In genomic region chr2:77519341-77519740, GRCm38 (mm10) we compare ENCODE assay signal across 8 mouse cellular contexts.
DNase-seq lines count a peak whose midpoint lies in the region; ATAC-seq lines count a peak whose summit lies in the region.

No protein-coding gene starts in this region.

- H3K4me3 ChIP-seq in brown adipose tissue, adult 24 weeks (ENCODE audit: insufficient read depth, low read depth, low read length), result peak overlapping the region; percentile 61
- H3K4me3 ChIP-seq in heart, embryonic 15.5 days, result peak overlapping the region; percentile 52
- H3K4me3 ChIP-seq in midbrain, embryonic 14.5 days (replicated peaks; ENCODE audit: low read depth, low read length), result peak overlapping the region; percentile 24

- peak overlapping the region; percentile 40 for H3K9ac ChIP-seq in heart, embryonic 15.5 days
- H3K9ac ChIP-seq in midbrain, embryonic 14.5 days (replicated peaks; ENCODE audit: low read length), result peak overlapping the region; percentile 7; the same call in 1 of the 2 replicates

- no peak overlapping the region for H3K27ac ChIP-seq in brown adipose tissue, adult 24 weeks (replicated peaks; ENCODE audit: low read depth, low read length)
- H3K27ac ChIP-seq in heart, embryonic 15.5 days, result peak overlapping the region; percentile 61
- H3K27ac ChIP-seq in midbrain, embryonic 14.5 days (replicated peaks; ENCODE audit: low read depth, low read length), result no peak overlapping the region

- peak overlapping the region; percentile 71 for H3K4me2 ChIP-seq in heart, embryonic 15.5 days
- peak overlapping the region; percentile 56 for H3K4me2 ChIP-seq in midbrain, embryonic 14.5 days (ENCODE audit: low read length)

- no peaks in the 10 kb centered on the region for H3K36me3 ChIP-seq in heart, embryonic 15.5 days
- no peaks in the 10 kb centered on the region for H3K36me3 ChIP-seq in midbrain, embryonic 14.5 days (ENCODE audit: control insufficient read depth, insufficient read depth, low read length)

- no peaks in the 10 kb centered on the region for H3K4me1 ChIP-seq in brown adipose tissue, adult 24 weeks (ENCODE audit: control insufficient read depth, insufficient read depth, insufficient read length, low read length)
- H3K4me1 ChIP-seq in heart, embryonic 15.5 days (replicated peaks), result peaks cover 4% of the 10 kb centered on the region
- peaks cover 4% of the 10 kb centered on the region; the same call in 1 of the 2 replicates for H3K4me1 ChIP-seq in midbrain, embryonic 14.5 days (ENCODE audit: control insufficient read depth, insufficient read depth, low read length)

- DNase-seq in cerebellum, postnatal 10 days, result peak; percentile 37 to 39
- DNase-seq in cerebellum, adult 9-10 months, result no peak
- peak; percentile 24 to 48 for DNase-seq in kidney, postnatal 4 days
- DNase-seq in midbrain, embryonic 14.5 days, result peak; percentile 75
- no peak for DNase-seq in B cell, adult 2 months
- DNase-seq in layer of hippocampus, postnatal 14 days (ENCODE audit: low spot score in 2 of 2), result no peak

- no peaks in the 10 kb centered on the region for H3K9me3 ChIP-seq in heart, embryonic 15.5 days (replicated peaks)
- no peaks in the 10 kb centered on the region for H3K9me3 ChIP-seq in midbrain, embryonic 14.5 days (ENCODE audit: control insufficient read depth, low read length)

- ATAC-seq in heart, embryonic 15.5 days (replicated peaks; ENCODE audit: insufficient number of reproducible peaks, insufficient read depth, low FRiP score, low read depth), result peak; percentile 62; the same call in 1 of the 2 replicates
- no peak for ATAC-seq in midbrain, embryonic 14.5 days (ENCODE audit: low FRiP score, low TSS enrichment)

- WGBS in heart, embryonic 15.5 days, result 1% methylated on average over 14 of the region's 14 CpGs
- WGBS in midbrain, embryonic 14.5 days, result under 1% methylated on average over 14 of the region's 14 CpGs

- H3K27me3 ChIP-seq in heart, embryonic 15.5 days, result no peaks in the 10 kb centered on the region
- H3K27me3 ChIP-seq in midbrain, embryonic 14.5 days (ENCODE audit: control insufficient read depth, insufficient read depth, low read length), result no peaks in the 10 kb centered on the region

Comparison
In these comparisons a context has a peak if more than half of its experiments do, and no peak if none do; other contexts are left out.
1. DNase-seq: peak in cerebellum, postnatal 10 days (2 of 2), kidney, postnatal 4 days (2 of 2) and midbrain, embryonic 14.5 days (single experiment); none in cerebellum, adult 9-10 months (single experiment), B cell, adult 2 months (0 of 2) and layer of hippocampus, postnatal 14 days (0 of 2).
2. Peak in every context shown above with its lines, with median percentiles within 50 percentile points of each other: H3K4me3 ChIP-seq.